ENCODE assay signal across 20 mouse cellular contexts in genomic region chr12:16052353-16052752, GRCm38 (mm10).
DNase-seq lines count a peak whose midpoint lies in the region; ATAC-seq and TF ChIP-seq lines count a peak whose summit lies in the region.
"Had no signal": no experiment of that assay in that cellular context is flagged by ENCODE, and none has a peak within 500 bp of the region (broad histone marks: within the 10 kb centered on the region; RNA-seq: fewer than 3 reads in every experiment).

No protein-coding gene starts in this region.

- H3K9ac ChIP-seq in lung, embryonic 14.5 days = no peak overlapping the region
- H3K9ac ChIP-seq: embryonic facial prominence, embryonic 13.5 days; forebrain, embryonic 15.5 days; liver, embryonic 13.5 days; midbrain, embryonic 13.5 days; neural tube, embryonic 12.5 days had no signal

- TF ChIP-seq POLR2A in lung, adult 2 months (IDR thresholded peaks at IDR 0.05; ENCODE audit: borderline replicate concordance, extremely low read depth, low read depth, low read length) = no peak

- H3K9me3 ChIP-seq in lung, embryonic 14.5 days (ENCODE audit: low read depth, low read length) = no peaks in the 10 kb centered on the region
- H3K9me3 ChIP-seq: embryonic facial prominence, embryonic 13.5 days; forebrain, embryonic 15.5 days; liver, embryonic 13.5 days; midbrain, embryonic 13.5 days; neural tube, embryonic 12.5 days had no signal

- H3K27ac ChIP-seq in lung, embryonic 14.5 days (ENCODE audit: low read depth) = no peak overlapping the region
- H3K27ac ChIP-seq: embryonic facial prominence, embryonic 13.5 days; forebrain, embryonic 15.5 days; kidney, postnatal 0 days; liver, embryonic 13.5 days; midbrain, embryonic 13.5 days; neural tube, embryonic 12.5 days had no signal

- 42% methylated on average over 3 of the region's 3 CpGs for WGBS in lung, embryonic 14.5 days
- WGBS in lung, adult 2 months = 70% methylated on average over 3 of the region's 3 CpGs

- peak; percentile 77 for DNase-seq in lung, embryonic 14.5 days
- DNase-seq in lung, adult 2 months = no peak
- DNase-seq in embryo, embryonic 11 days = peak; percentile 51
- peak; percentile 26 for DNase-seq in gastrocnemius, postnatal 25 days
- peak; percentile 2 for DNase-seq in lung, postnatal 25 days (ENCODE audit: low spot score)
- no peak for DNase-seq in adrenal gland, postnatal 36 days
- no peak for DNase-seq in liver
- DNase-seq in cerebellum, adult 11 months = no peak
- DNase-seq: adrenal gland, postnatal 10 days; cerebellum, postnatal 14 days; kidney, adult 11 months; liver, embryonic 13.5 days; right cerebral cortex, adult 18-20 months; spleen, adult 18-20 months had no signal

- peak; percentile 94 for ATAC-seq in lung, embryonic 14.5 days (ENCODE audit: insufficient read depth)
- ATAC-seq: forebrain, embryonic 15.5 days; hindbrain, embryonic 16.5 days; midbrain, embryonic 13.5 days had no signal

- no peaks in the 10 kb centered on the region for H3K4me1 ChIP-seq in lung, embryonic 14.5 days (ENCODE audit: insufficient read depth)
- H3K4me1 ChIP-seq in lung, adult 2 months (ENCODE audit: control insufficient read depth, insufficient read depth, low read length) = no peaks in the 10 kb centered on the region
- H3K4me1 ChIP-seq: forebrain, embryonic 15.5 days; midbrain, embryonic 13.5 days; neural tube, embryonic 12.5 days had no signal

- H3K27me3 ChIP-seq in lung, embryonic 14.5 days (ENCODE audit: insufficient read depth, low read length) = no peaks in the 10 kb centered on the region
- H3K27me3 ChIP-seq: embryonic facial prominence, embryonic 13.5 days; forebrain, embryonic 15.5 days; liver, embryonic 13.5 days; midbrain, embryonic 13.5 days; neural tube, embryonic 12.5 days had no signal

- H3K36me3 ChIP-seq in lung, embryonic 14.5 days (ENCODE audit: insufficient read depth) = no peaks in the 10 kb centered on the region
- H3K36me3 ChIP-seq: embryonic facial prominence, embryonic 13.5 days; forebrain, embryonic 15.5 days; liver, embryonic 13.5 days; midbrain, embryonic 13.5 days; neural tube, embryonic 12.5 days had no signal

- TF ChIP-seq CTCF in lung, embryonic 14.5 days (IDR thresholded peaks at IDR 0.05; ENCODE audit: low read depth) = no peak
- no peak for TF ChIP-seq CTCF in lung, adult 2 months (IDR thresholded peaks at IDR 0.05; ENCODE audit: insufficient read depth, low read length)

- no peak overlapping the region for H3K4me2 ChIP-seq in lung, embryonic 14.5 days
- H3K4me2 ChIP-seq: embryonic facial prominence, embryonic 13.5 days; forebrain, embryonic 15.5 days; liver, embryonic 13.5 days; midbrain, embryonic 13.5 days; neural tube, embryonic 12.5 days had no signal

- H3K4me3 ChIP-seq in lung, embryonic 14.5 days (ENCODE audit: low read depth, low read length) = no peak overlapping the region
- no peak overlapping the region for H3K4me3 ChIP-seq in lung, adult 2 months (replicated peaks; ENCODE audit: extremely low read depth, low read depth, low read length)
- H3K4me3 ChIP-seq: embryonic facial prominence, embryonic 13.5 days; forebrain, embryonic 15.5 days; liver, embryonic 13.5 days; midbrain, embryonic 13.5 days; neural tube, embryonic 12.5 days had no signal

Comparison
In these comparisons a context has a peak if more than half of its experiments do, and no peak if none do; other contexts are left out.
1. DNase-seq: peak in lung, embryonic 14.5 days (single experiment), embryo, embryonic 11 days (single experiment), gastrocnemius, postnatal 25 days (single experiment) and lung, postnatal 25 days (single experiment); none in lung, adult 2 months (single experiment), adrenal gland, postnatal 36 days (0 of 2), liver (single experiment) and cerebellum, adult 11 months (single experiment).